Mouse (Mus musculus): Measurements from ENCODE around the gene Ncmap. TPM values are rescaled to one million over a fixed set of nuclear protein-coding genes. Genes with fewer than 3 reads are reported as not detected.

Gene Ncmap
- polyA plus RNA-seq, 2 experiments: 0.06 to 0.08 TPM

DNA sequence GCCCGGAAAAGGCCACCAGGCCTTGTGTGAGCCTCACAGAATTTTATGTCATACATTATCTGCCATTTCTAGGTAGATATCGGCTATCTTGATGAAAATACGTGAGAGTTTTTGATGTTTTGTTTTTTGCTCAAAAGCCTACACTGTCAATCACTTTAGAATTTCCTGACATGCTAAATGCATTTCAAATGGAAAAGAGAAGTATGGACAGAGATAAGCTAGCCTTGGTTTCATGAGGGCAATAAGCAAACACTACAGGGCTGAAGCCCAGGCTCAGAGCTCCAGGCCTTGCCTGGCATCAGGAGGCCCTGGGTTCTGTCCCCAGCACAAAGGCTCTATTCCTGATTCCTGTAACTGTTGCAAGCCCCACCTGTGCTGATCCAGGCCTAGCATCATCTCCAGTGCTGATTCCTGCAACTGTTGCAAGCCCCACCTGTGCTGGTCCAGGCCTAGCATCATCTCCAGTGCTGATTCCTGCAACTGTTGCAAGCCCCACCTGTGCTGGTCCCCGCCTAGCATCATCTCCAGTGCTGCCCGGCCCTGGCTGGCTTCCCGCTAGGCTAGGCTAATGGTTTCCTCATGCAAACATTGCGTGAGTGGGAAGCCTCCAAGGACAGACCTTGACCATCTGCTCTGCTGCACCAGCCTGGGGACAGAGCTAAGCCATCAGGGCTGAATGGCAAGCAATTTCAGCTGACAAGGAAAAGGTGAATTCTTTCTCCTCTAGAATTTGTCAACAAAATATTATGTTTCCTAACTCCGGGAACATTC, 32.1 kb upstream of the Ncmap start:
- Histone ChIP-seq H3K4me1 (replicated peaks; ENCODE audit: control insufficient read depth in 2 of 2, insufficient read depth in 2 of 2, low read length in 1 of 2) (peaks cover 5 to 9% of the 10 kb centered on the region in 2 experiments), H3K36me3 (replicated peaks; ENCODE audit: control insufficient read depth, insufficient read depth, low read depth) (no peaks in the 10 kb centered on the region), H3K4me2 (ENCODE audit: low read depth) (no peak overlapping the region), H3K9ac (replicated peaks) (no peak overlapping the region; the same call in 1 of the 2 replicates), H3K27ac (no peak overlapping the region), H3K9me3 (ENCODE audit: control insufficient read depth, low read length) (no peaks in the 10 kb centered on the region), H3K27me3 (ENCODE audit: control insufficient read depth, insufficient read depth, low read length) (no peaks in the 10 kb centered on the region), H3K4me3 (ENCODE audit: insufficient read depth in 1 of 2, low read depth in 2 of 2, low read length in 2 of 2) (no peak overlapping the region)
- DNase-seq (ENCODE audit: low read depth in 3 of 3, low spot score in 3 of 3): no peak
- no peak for TF ChIP-seq EP300 (IDR thresholded peaks at IDR 0.05; ENCODE audit: low read depth)
- no peak for TF ChIP-seq CTCF (IDR thresholded peaks at IDR 0.05; ENCODE audit: low read depth)
- no peak for ATAC-seq (ENCODE audit: insufficient read depth)
- 64% methylated on average over 8 of the region's 8 CpGs for WGBS (ENCODE audit: insufficient replicate concordance)

DNA sequence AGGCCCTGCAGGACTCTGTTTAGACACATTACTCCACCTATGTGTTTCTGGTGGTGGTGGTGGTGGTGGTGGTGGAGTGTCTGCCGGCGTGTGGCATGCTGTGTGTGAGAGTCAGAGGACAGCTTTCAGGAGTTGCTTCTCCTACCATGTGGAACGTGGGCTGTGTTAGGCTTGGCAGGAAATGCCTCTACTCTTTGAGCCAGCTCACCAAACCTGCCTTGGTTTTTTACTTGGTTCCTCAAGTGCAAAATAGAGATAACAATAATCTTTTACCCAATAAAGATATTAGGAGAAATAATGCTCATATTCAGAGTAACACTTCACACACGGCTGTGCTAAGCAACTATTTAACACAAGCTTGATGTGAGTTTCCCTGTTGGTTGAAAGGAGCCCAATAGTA, 31.4 kb upstream of the Ncmap start:
- no peak overlapping the region for H3K4me2 ChIP-seq (ENCODE audit: low read depth)
- H3K9ac ChIP-seq (replicated peaks): no peak overlapping the region; the same call in 1 of the 2 replicates
- H3K27me3 ChIP-seq (ENCODE audit: control insufficient read depth, insufficient read depth, low read length): no peaks in the 10 kb centered on the region
- DNase-seq (ENCODE audit: low read depth in 3 of 3, low spot score in 3 of 3): no peak
- H3K27ac ChIP-seq: no peak overlapping the region
- no peak for TF ChIP-seq EP300 (IDR thresholded peaks at IDR 0.05; ENCODE audit: low read depth)
- no peak for TF ChIP-seq CTCF (IDR thresholded peaks at IDR 0.05; ENCODE audit: low read depth)
- H3K36me3 ChIP-seq (replicated peaks; ENCODE audit: control insufficient read depth, insufficient read depth, low read depth): no peaks in the 10 kb centered on the region
- H3K9me3 ChIP-seq (ENCODE audit: control insufficient read depth, low read length): no peaks in the 10 kb centered on the region
- no peak for ATAC-seq (ENCODE audit: insufficient read depth)
- H3K4me1 ChIP-seq (replicated peaks; ENCODE audit: control insufficient read depth in 2 of 2, insufficient read depth in 2 of 2, low read length in 1 of 2): peaks cover 2 to 7% of the 10 kb centered on the region in 2 experiments
- H3K4me3 ChIP-seq (ENCODE audit: insufficient read depth in 1 of 2, low read depth in 2 of 2, low read length in 2 of 2): no peak overlapping the region
- WGBS (ENCODE audit: insufficient replicate concordance): 39% methylated on average over 4 of the region's 4 CpGs

DNA sequence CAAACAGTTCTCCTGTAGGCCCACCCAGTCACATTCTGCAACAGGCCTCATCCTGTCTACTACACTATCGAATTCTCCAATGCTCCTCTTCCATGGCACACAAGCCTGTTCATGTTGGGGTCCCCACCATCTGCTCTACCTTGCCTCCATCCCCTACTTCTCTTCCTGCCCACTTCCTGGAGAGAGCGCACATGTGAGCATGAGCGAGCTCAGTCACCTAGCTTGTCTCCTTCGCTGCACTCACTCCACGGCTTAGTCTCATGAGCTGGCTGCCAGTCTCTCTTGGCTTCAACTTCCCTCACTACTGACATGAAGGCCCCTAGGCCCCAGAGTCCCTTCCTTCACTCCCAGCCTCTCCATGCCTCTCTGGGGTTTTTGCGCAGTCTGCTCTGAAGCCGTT, 28.6 kb upstream of the Ncmap start:
- ATAC-seq (ENCODE audit: insufficient read depth) (no peak), DNase-seq (ENCODE audit: low read depth in 3 of 3, low spot score in 3 of 3) (no peak)
- no peak overlapping the region for H3K27ac ChIP-seq
- H3K4me1 ChIP-seq (replicated peaks; ENCODE audit: control insufficient read depth in 2 of 2, insufficient read depth in 2 of 2, low read length in 1 of 2): peaks cover 0 to 3% of the 10 kb centered on the region in 2 experiments; a peak in 1 of 4 replicates
- no peaks in the 10 kb centered on the region for H3K36me3 ChIP-seq (replicated peaks; ENCODE audit: control insufficient read depth, insufficient read depth, low read depth)
- no peak overlapping the region for H3K4me2 ChIP-seq (ENCODE audit: low read depth)
- H3K27me3 ChIP-seq (ENCODE audit: control insufficient read depth, insufficient read depth, low read length): no peaks in the 10 kb centered on the region
- no peak for TF ChIP-seq EP300 (IDR thresholded peaks at IDR 0.05; ENCODE audit: low read depth)
- no peak for TF ChIP-seq CTCF (IDR thresholded peaks at IDR 0.05; ENCODE audit: low read depth)
- H3K4me3 ChIP-seq (ENCODE audit: insufficient read depth in 1 of 2, low read depth in 2 of 2, low read length in 2 of 2): no peak overlapping the region
- 81% methylated on average over 7 of the region's 7 CpGs for WGBS (ENCODE audit: insufficient replicate concordance)
- no peak overlapping the region for H3K9ac ChIP-seq (replicated peaks)
- H3K9me3 ChIP-seq (ENCODE audit: control insufficient read depth, low read length): no peaks in the 10 kb centered on the region

DNA sequence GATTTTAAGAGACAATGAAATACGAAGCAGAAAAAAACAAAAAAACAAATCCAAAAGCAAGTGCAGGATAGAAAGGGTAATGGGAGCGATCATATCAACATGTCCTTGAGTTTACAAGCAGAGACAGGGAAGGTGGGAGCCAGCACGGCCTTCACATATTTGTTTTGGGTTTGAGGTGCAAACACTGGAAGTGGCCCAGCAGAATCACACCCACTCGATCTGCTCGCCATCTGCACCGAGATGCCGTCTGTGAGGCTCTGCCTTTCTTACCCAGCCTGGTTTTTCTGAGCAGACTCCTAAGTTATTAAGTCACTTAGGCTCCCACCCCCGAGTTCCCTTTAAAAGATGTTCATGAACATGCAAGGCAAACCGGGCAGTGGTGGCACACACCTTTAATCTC, 27.6 kb upstream of the Ncmap start:
- TF ChIP-seq EP300 (IDR thresholded peaks at IDR 0.05; ENCODE audit: low read depth) (no peak), CTCF (IDR thresholded peaks at IDR 0.05; ENCODE audit: low read depth) (no peak)
- Histone ChIP-seq H3K27me3 (ENCODE audit: control insufficient read depth, insufficient read depth, low read length) (no peaks in the 10 kb centered on the region), H3K9ac (replicated peaks) (no peak overlapping the region), H3K4me3 (ENCODE audit: insufficient read depth in 1 of 2, low read depth in 2 of 2, low read length in 2 of 2) (no peak overlapping the region), H3K9me3 (ENCODE audit: control insufficient read depth, low read length) (no peaks in the 10 kb centered on the region), H3K4me2 (ENCODE audit: low read depth) (no peak overlapping the region), H3K4me1 (replicated peaks; ENCODE audit: control insufficient read depth in 2 of 2, insufficient read depth in 2 of 2, low read length in 1 of 2) (peaks cover 0 to 3% of the 10 kb centered on the region in 2 experiments; a peak in 1 of 4 replicates), H3K27ac (no peak overlapping the region), H3K36me3 (replicated peaks; ENCODE audit: control insufficient read depth, insufficient read depth, low read depth) (no peaks in the 10 kb centered on the region)
- ATAC-seq (ENCODE audit: insufficient read depth): no peak
- WGBS (ENCODE audit: insufficient replicate concordance): 68% methylated on average over 9 of the region's 9 CpGs
- no peak for DNase-seq (ENCODE audit: low read depth in 3 of 3, low spot score in 3 of 3)

DNA sequence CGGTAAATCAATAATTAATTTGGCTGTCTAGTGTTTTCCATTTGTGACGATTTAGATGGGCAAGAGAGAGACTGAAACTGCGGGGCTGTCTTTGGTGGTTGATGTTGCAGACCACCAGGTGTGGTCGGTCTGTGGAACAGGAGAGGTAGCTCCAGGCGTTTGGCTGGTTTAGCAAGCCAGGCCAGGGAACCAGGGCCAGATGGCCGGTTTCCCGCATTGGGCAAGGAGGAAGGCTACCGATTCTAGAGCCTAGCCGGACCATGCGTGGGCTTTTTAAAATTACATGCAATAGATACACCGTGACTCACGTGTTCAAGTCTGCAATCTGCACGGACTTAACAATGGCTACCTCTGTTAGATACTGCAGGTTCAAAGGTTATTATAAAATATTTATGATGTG, 22.9 kb upstream of the Ncmap start:
- DNase-seq (ENCODE audit: low read depth in 3 of 3, low spot score in 3 of 3) (no peak), ATAC-seq (ENCODE audit: insufficient read depth) (no peak)
- no peak overlapping the region for H3K4me2 ChIP-seq (ENCODE audit: low read depth)
- no peaks in the 10 kb centered on the region for H3K27me3 ChIP-seq (ENCODE audit: control insufficient read depth, insufficient read depth, low read length)
- H3K9me3 ChIP-seq (ENCODE audit: control insufficient read depth, low read length): no peaks in the 10 kb centered on the region
- TF ChIP-seq CTCF (IDR thresholded peaks at IDR 0.05; ENCODE audit: low read depth) (no peak), EP300 (IDR thresholded peaks at IDR 0.05; ENCODE audit: low read depth) (no peak)
- no peaks in the 10 kb centered on the region for H3K36me3 ChIP-seq (replicated peaks; ENCODE audit: control insufficient read depth, insufficient read depth, low read depth)
- WGBS (ENCODE audit: insufficient replicate concordance): 89% methylated on average over 13 of the region's 13 CpGs
- no peak overlapping the region for H3K27ac ChIP-seq
- H3K4me3 ChIP-seq (ENCODE audit: insufficient read depth in 1 of 2, low read depth in 2 of 2, low read length in 2 of 2): no peak overlapping the region
- no peak overlapping the region for H3K9ac ChIP-seq (replicated peaks)
- no peaks in the 10 kb centered on the region for H3K4me1 ChIP-seq (replicated peaks; ENCODE audit: control insufficient read depth in 2 of 2, insufficient read depth in 2 of 2, low read length in 1 of 2)
